Mouse (Mus musculus) CH12.LX (cell line): ENCODE measurements around the gene Fam189a2. TPM values are rescaled to one million over a fixed set of nuclear protein-coding genes. Genes with fewer than 3 reads are reported as not detected.

Source experiments
- DNase-seq: peaks from one replicate; pipeline ENCODE4 v3.0.0-alpha.2; 2013; ENCODE audit errors: extremely low read depth
- H3K27ac ChIP-seq: 2 replicates; pipeline ENCODE4 v1.5.1; 2012; ENCODE audit warnings: low read depth, mild to moderate bottlenecking, control low read depth, moderate library complexity; ENCODE audit not compliant: insufficient read depth
- H3K27me3 ChIP-seq: replicated peaks from 2 replicates; pipeline ENCODE3; 2012; ENCODE audit warnings: inconsistent platforms
- H3K36me3 ChIP-seq, 2 experiments: replicated peaks in 1 of 2; 2 replicates each; pipeline versions ENCODE3 to v1.6.1; 2012; ENCODE audit warnings: inconsistent platforms in 1 of 2, low read length in 1 of 2, mild to moderate bottlenecking in 1 of 2, mixed read lengths in 1 of 2, moderate library complexity in 1 of 2; ENCODE audit not compliant: control insufficient read depth in 1 of 2, insufficient read depth in 1 of 2
- H3K4me1 ChIP-seq, 2 experiments: 2 replicates each; pipeline ENCODE4 v1.6.1; 2012; ENCODE audit warnings: inconsistent platforms in 1 of 2, moderate library complexity in 1 of 2; ENCODE audit not compliant: insufficient read depth in 2 of 2, control insufficient read depth in 1 of 2
- H3K4me2 ChIP-seq: 2 replicates; pipeline ENCODE4 v1.6.1; 2012; ENCODE audit warnings: low read depth, mild to moderate bottlenecking, control low read depth; ENCODE audit not compliant: poor library complexity, insufficient read depth, severe bottlenecking
- H3K4me3 ChIP-seq, 3 experiments: fragments of 150-350 bp in 1 of 3; sonication (generic) in 1 of 3; replicated peaks in 1 of 3; 2 replicates each; pipeline versions ENCODE3 to v1.5.1; 2011 to 2012; ENCODE audit warnings: low read depth in 2 of 3, low read length in 2 of 3, mild to moderate bottlenecking in 2 of 3, moderate library complexity in 2 of 3, control low read depth in 1 of 3, improper control_type of control experiment in 1 of 3, inconsistent platforms in 1 of 3, mixed read lengths in 1 of 3; ENCODE audit not compliant: poor library complexity in 1 of 3
- H3K79me2 ChIP-seq: replicated peaks from 2 replicates; pipeline ENCODE4 v1.6.1; 2012; ENCODE audit warnings: mild to moderate bottlenecking, moderate library complexity; ENCODE audit not compliant: control insufficient read depth, poor library complexity, insufficient read depth, severe bottlenecking; ENCODE audit errors: extremely low read depth
- H3K9ac ChIP-seq: 2 replicates; pipeline ENCODE4 v1.6.1; 2012; ENCODE audit warnings: low read depth, mild to moderate bottlenecking, control low read depth, moderate library complexity; ENCODE audit not compliant: insufficient read depth
- H3K9me3 ChIP-seq: replicated peaks from 2 replicates; pipeline ENCODE3; 2012; ENCODE audit warnings: low read length, inconsistent platforms, mixed read lengths
- BHLHE40 ChIP-seq: IDR thresholded peaks from 2 replicates; pipeline ENCODE4 v1.6.1; 2011; ENCODE audit warnings: mild to moderate bottlenecking, low read depth, low read length, improper control_type of control experiment
- CHD2 ChIP-seq: IDR thresholded peaks from 2 replicates; pipeline ENCODE4 v1.6.1; 2011; ENCODE audit warnings: low read length, improper control_type of control experiment
- CTCF ChIP-seq, 2 experiments: IDR thresholded peaks in 1 of 2; conservative IDR thresholded peaks in 1 of 2; 2 replicates each; pipeline ENCODE4 v1.5.1; 2011 to 2012; ENCODE audit warnings: low read depth in 2 of 2, low read length in 2 of 2, improper control_type of control experiment in 1 of 2, inconsistent platforms in 1 of 2, mild to moderate bottlenecking in 1 of 2, moderate library complexity in 1 of 2
- E2F4 ChIP-seq: IDR thresholded peaks from 2 replicates; pipeline ENCODE4 v1.6.1; 2011; ENCODE audit warnings: low read depth, low read length, improper control_type of control experiment; ENCODE audit not compliant: insufficient replicate concordance
- ELF1 ChIP-seq: IDR thresholded peaks from 2 replicates; pipeline ENCODE4 v1.6.1; 2014; ENCODE audit warnings: low read depth, mild to moderate bottlenecking, inconsistent platforms, low read length, improper control_type of control experiment
- ETS1 ChIP-seq: conservative IDR thresholded peaks from 2 replicates; pipeline ENCODE4 v1.6.1; 2012; ENCODE audit warnings: low read depth, mild to moderate bottlenecking, inconsistent platforms, low read length, improper control_type of control experiment, moderate library complexity
- GABPA ChIP-seq: IDR thresholded peaks from 2 replicates; pipeline ENCODE4 v1.6.1; 2012; ENCODE audit warnings: low read depth, low read length, improper control_type of control experiment, inconsistent platforms; ENCODE audit not compliant: insufficient replicate concordance
- HCFC1 ChIP-seq: IDR thresholded peaks from 2 replicates; pipeline ENCODE4 v1.6.1; 2012; ENCODE audit warnings: low read depth, mild to moderate bottlenecking, inconsistent platforms, low read length, improper control_type of control experiment
- IRF4 ChIP-seq: IDR thresholded peaks from 2 replicates; pipeline ENCODE4 v1.6.1; 2014; ENCODE audit warnings: low read depth, mild to moderate bottlenecking, inconsistent platforms, low read length, improper control_type of control experiment
- JUN ChIP-seq: IDR thresholded peaks from 2 replicates; pipeline ENCODE4 v1.6.1; 2011; ENCODE audit warnings: low read depth, mild to moderate bottlenecking, low read length, improper control_type of control experiment, moderate library complexity; ENCODE audit not compliant: insufficient read depth
- MAX ChIP-seq: IDR thresholded peaks from 2 replicates; pipeline ENCODE4 v1.6.1; 2011; ENCODE audit warnings: low read length, improper control_type of control experiment
- PAX5 ChIP-seq: IDR thresholded peaks from 2 replicates; pipeline ENCODE4 v1.6.1; 2012; ENCODE audit warnings: low read length, inconsistent platforms, mixed read lengths
- POLR2A ChIP-seq: IDR thresholded peaks from 2 replicates; pipeline ENCODE4 v1.6.1; 2011; ENCODE audit warnings: low read depth, mild to moderate bottlenecking, improper control_type of control experiment, low read length
- POLR2AphosphoS2 ChIP-seq: IDR thresholded peaks from 2 replicates; pipeline ENCODE4 v1.6.1; 2011; ENCODE audit warnings: low read depth, low read length, improper control_type of control experiment
- RAD21 ChIP-seq: IDR thresholded peaks from 2 replicates; pipeline ENCODE4 v1.6.1; 2011; ENCODE audit warnings: low read depth, mild to moderate bottlenecking, low read length, improper control_type of control experiment, moderate library complexity
- RCOR1 ChIP-seq: conservative IDR thresholded peaks from 2 replicates; pipeline ENCODE4 v1.6.1; 2012; ENCODE audit warnings: low read depth, mild to moderate bottlenecking, inconsistent platforms, low read length, improper control_type of control experiment
- SIN3A ChIP-seq: IDR thresholded peaks from 2 replicates; pipeline ENCODE4 v1.6.1; 2012; ENCODE audit warnings: low read length, improper control_type of control experiment, inconsistent platforms
- TBP ChIP-seq: conservative IDR thresholded peaks from 2 replicates; pipeline ENCODE4 v1.6.1; 2011; ENCODE audit warnings: low read depth, low read length, improper control_type of control experiment
- UBTF ChIP-seq: IDR thresholded peaks from 2 replicates; pipeline ENCODE4 v1.6.1; 2012; ENCODE audit warnings: low read depth, mild to moderate bottlenecking, inconsistent platforms, low read length, improper control_type of control experiment, moderate library complexity
- USF1 ChIP-seq: IDR thresholded peaks from 2 replicates; pipeline ENCODE4 v1.6.1; 2014; ENCODE audit warnings: low read depth, mild to moderate bottlenecking, inconsistent platforms, low read length, improper control_type of control experiment
- USF2 ChIP-seq: conservative IDR thresholded peaks from 2 replicates; pipeline ENCODE4 v1.6.1; 2011; ENCODE audit warnings: low read depth, low read length, improper control_type of control experiment
- dilution Hi-C: fragments of 300-500 bp; cut with MboI; formaldehyde crosslinking; loops from 2 replicates; pipeline ENCODE4 v1.14.3; 2020; ENCODE audit warnings: low sequenced_read_pairs; ENCODE audit not compliant: extremely low pct_unique_long_range_greater_than_20kb, extremely low pct_ligation_motif_present
- in situ Hi-C: fragments of 300-500 bp; cut with MboI; formaldehyde crosslinking; loops from 3 replicates; pipeline ENCODE4 v1.14.3; 2019; ENCODE audit warnings: low sequenced_read_pairs, low pct_ligation_motif_present, low pct_unique_long_range_greater_than_20kb, mixed read lengths
- polyA plus RNA-seq: library from polyadenylated mRNA; unstranded; fragments of >175 nt; gene quantifications from 2 replicates; pipeline ENCODE4 v1.2.1, GENCODE M21; 2012; ENCODE audit warnings: low read depth; ENCODE audit not compliant: insufficient read length
- total RNA-seq, 2 experiments: library from RNA; depleted of rRNA; stranded (reverse); fragments of 300-350 nt in 1 of 2; fragments of >200 nt in 1 of 2; gene quantifications; 2 replicates each; pipeline ENCODE4 v1.2.3; 2012 to 2014

Gene Fam189a2
- total and polyA plus RNA-seq, 3 experiments = not detected

DNA sequence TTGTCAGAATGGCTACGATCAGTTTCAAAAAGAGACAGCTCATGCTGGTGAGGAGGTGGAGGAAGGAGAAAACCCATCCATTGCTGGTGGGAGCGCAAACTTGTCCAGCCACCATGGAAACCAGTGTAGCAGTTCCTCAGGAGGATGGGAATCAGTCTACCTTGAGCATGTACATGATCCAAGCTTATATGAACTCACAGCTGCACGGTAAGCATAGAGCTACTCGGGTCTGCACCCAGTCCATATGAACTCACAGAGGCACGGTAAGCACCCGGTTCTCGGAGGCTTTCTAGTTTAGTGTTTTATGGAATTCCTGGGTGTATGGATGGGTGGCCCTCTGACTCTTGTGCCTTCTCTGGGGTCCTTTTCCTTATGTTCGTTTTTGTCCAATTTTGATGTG, 18.3 kb downstream of the Fam189a2 start:
- Histone ChIP-seq H3K4me3 (no peak overlapping the region), H3K4me2 (no peak overlapping the region), H3K9ac (no peak overlapping the region), H3K36me3 (no peaks in the 10 kb centered on the region), H3K4me1 (peaks cover 0 to 7% of the 10 kb centered on the region in 2 experiments; a peak in 2 of 4 replicates), H3K79me2 (no peaks in the 10 kb centered on the region), H3K27me3 (no peaks in the 10 kb centered on the region), H3K9me3 (no peaks in the 10 kb centered on the region), H3K27ac (no peak overlapping the region)
- dilution Hi-C loops (no loop called here), in situ Hi-C loops (no loop called here)
- DNase-seq = no peak
- TF ChIP-seq RAD21 = no peak
- TF ChIP-seq RCOR1 = no peak
- TF ChIP-seq JUN = no peak
- no peak for TF ChIP-seq GABPA
- TF ChIP-seq CHD2 = no peak
- no peak for TF ChIP-seq BHLHE40
- TF ChIP-seq ETS1 = no peak
- TF ChIP-seq USF1 = no peak
- no peak for TF ChIP-seq CTCF (conservative IDR thresholded peaks at IDR 0.05 in 1 of 2, IDR thresholded peaks at IDR 0.05 in 1 of 2; ENCODE audit: low read depth in 2 of 2, low read length in 2 of 2)
- no peak for TF ChIP-seq USF2
- no peak for TF ChIP-seq IRF4
- no peak for TF ChIP-seq TBP
- no peak for TF ChIP-seq POLR2AphosphoS2
- no peak for TF ChIP-seq HCFC1
- TF ChIP-seq ELF1 = no peak
- TF ChIP-seq E2F4 = no peak

DNA sequence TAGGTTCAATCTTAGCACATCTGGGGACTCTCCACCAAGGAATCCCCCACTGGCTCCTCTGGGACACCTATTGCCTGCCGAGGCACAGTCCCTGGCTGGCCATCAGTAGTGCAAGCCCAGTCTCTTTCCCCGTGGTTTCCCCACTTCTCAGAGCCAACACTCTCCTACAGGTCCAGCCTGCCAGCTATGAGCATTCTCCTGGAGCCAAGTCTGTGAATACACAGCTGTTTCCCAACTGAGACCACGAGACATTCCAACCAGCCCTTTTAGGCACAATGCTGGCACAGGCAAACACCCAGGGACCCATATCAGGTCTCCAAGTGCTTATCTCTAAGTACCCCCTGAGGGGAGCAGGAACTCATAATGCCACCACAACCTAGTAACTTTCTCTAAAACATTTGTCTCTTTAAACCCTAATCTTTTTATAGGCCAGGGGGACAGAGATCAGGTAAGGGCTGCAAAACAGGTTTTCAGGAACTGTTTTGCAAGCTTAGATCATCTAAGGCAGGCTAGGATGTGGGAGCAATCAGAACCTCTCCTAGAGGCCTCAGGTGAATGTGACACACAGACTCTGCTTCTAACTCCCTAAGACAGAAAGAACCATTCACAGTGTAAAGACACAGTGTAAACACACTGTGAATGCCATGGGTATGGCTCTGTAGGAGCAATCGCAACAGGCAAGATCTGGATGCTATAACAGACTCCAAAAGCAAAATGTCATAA, 23.0 kb downstream of the Fam189a2 start:
- DNase-seq = no peak
- Histone ChIP-seq H3K9ac (no peak overlapping the region), H3K4me2 (no peak overlapping the region), H3K4me3 (no peak overlapping the region), H3K36me3 (no peaks in the 10 kb centered on the region), H3K27ac (no peak overlapping the region), H3K79me2 (no peaks in the 10 kb centered on the region), H3K9me3 (no peaks in the 10 kb centered on the region), H3K4me1 (no peaks in the 10 kb centered on the region), H3K27me3 (no peaks in the 10 kb centered on the region)
- dilution Hi-C loops = no loop called here
- TF ChIP-seq CHD2 (no peak), UBTF (no peak), POLR2AphosphoS2 (no peak), MAX (no peak), PAX5 (no peak), GABPA (no peak), POLR2A (no peak), SIN3A (no peak)
- in situ Hi-C loops = no loop called here
